Mouse (Mus musculus) layer of hippocampus, postnatal 36 days (tissue): ENCODE data around the gene Efemp2. TPM values are rescaled to one million over a fixed set of nuclear protein-coding genes. Genes with fewer than 3 reads are reported as not detected.

Source experiments
- DNase-seq, 2 experiments: peaks; one replicate each; pipeline ENCODE4 v3.0.0; 2022
- total RNA-seq, 2 experiments: library from RNA; stranded (reverse); gene quantifications; 2 replicates each; pipeline ENCODE4 v1.2.3; 2021

Efemp2 gene
- total RNA-seq, 2 experiments from 2014 or later = 10.9 to 12.4 TPM

GRCm38 (mm10) chr19:5503687-5504086, 29.9 kb downstream of the Efemp2 start, which contains the start of gene 1700020D05Rik:
Gene 1700020D05Rik (minus strand): TSS chr19:5503787.
- no peak for DNase-seq

GRCm38 (mm10) chr19:5510031-5511026, 36.6 kb downstream of the Efemp2 start, which contains the start of gene Snx32:
Gene Snx32 (minus strand): TSS chr19:5510538.
- peak; percentile 97 to 98 for DNase-seq

- DNase-seq = no peak
These were observed 37.4 kb downstream of the Efemp2 start for GRCm38 (mm10) chr19:5511074-5511632.

GRCm38 (mm10) chr19:5512091-5513004, 38.6 kb downstream of the Efemp2 start:
- DNase-seq = no peak

GRCm38 (mm10) chr19:5513005-5513349, 39.2 kb downstream of the Efemp2 start:
- DNase-seq = no peak

- DNase-seq = no peak
These were observed 42.4 kb downstream of the Efemp2 start for GRCm38 (mm10) chr19:5515840-5516777.

- DNase-seq = no peak
These were observed 43.3 kb downstream of the Efemp2 start for GRCm38 (mm10) chr19:5516906-5517505.

- DNase-seq = no peak
These were observed 45.0 kb downstream of the Efemp2 start for GRCm38 (mm10) chr19:5518721-5519120.

- no peak for DNase-seq
These were observed 51.5 kb downstream of the Efemp2 start for GRCm38 (mm10) chr19:5525204-5525603.

GRCm38 (mm10) chr19:5529325-5530137, 55.8 kb downstream of the Efemp2 start:
- DNase-seq = peak; percentile 89 to 90

GRCm38 (mm10) chr19:5530138-5530524, 56.4 kb downstream of the Efemp2 start:
- no peak for DNase-seq

Other genes with a start within 250 kb of the Efemp2 start
- gene Pacs1, start 200.8 kb upstream of the Efemp2 start, total RNA-seq = 10 to 100 TPM; 52.5 to 55.0 TPM
- gene Sf3b2, start 178.5 kb upstream of the Efemp2 start, total RNA-seq = 100 to 1,000 TPM; 204 to 205 TPM
- 100 to 1,000 TPM; 110 TPM for gene Gal3st3, start 175.6 kb upstream of the Efemp2 start, total RNA-seq
- not detected for gene Catsper1, start 138.2 kb upstream of the Efemp2 start, total RNA-seq
- gene Cst6, start 124.4 kb upstream of the Efemp2 start, total RNA-seq = 1 to 10 TPM; 7.3 to 7.7 TPM
- gene Eif1ad, start 107.2 kb upstream of the Efemp2 start, total RNA-seq = 10 to 100 TPM; 20.6 to 21.3 TPM
- gene Banf1, start 106.8 kb upstream of the Efemp2 start, total RNA-seq = 10 to 100 TPM; 80.9 to 90.9 TPM
- gene Sart1, start 85.3 kb upstream of the Efemp2 start, total RNA-seq = 100 to 1,000 TPM in 1 of 2 experiments, 10 to 100 TPM in 1; 97.9 to 104 TPM
- gene Tsga10ip, start 71.4 kb upstream of the Efemp2 start, total RNA-seq = not detected
- 100 to 1,000 TPM; 291 to 298 TPM for gene Drap1, start 49.0 kb upstream of the Efemp2 start, total RNA-seq
- gene AI837181, start 48.8 kb upstream of the Efemp2 start, total RNA-seq = 10 to 100 TPM; 66.4 to 69.8 TPM
- not detected for gene Fosl1, start 26.4 kb upstream of the Efemp2 start, total RNA-seq
- gene Ccdc85b, start 16.1 kb upstream of the Efemp2 start, total RNA-seq = 10 to 100 TPM; 34.8 to 38.3 TPM
- 10 to 100 TPM; 85.5 to 86.3 TPM for gene Fibp, start 13.3 kb upstream of the Efemp2 start, total RNA-seq
- not detected for gene Ctsw, start 5.4 kb upstream of the Efemp2 start, total RNA-seq
- gene Mus81, start 14.4 kb downstream of the Efemp2 start, total RNA-seq = 10 to 100 TPM; 37.6 to 39.3 TPM
- gene Cfl1, start 16.5 kb downstream of the Efemp2 start, total RNA-seq = 1,000 to 10,000 TPM; 1,234 to 1,394 TPM
- gene 1700020D05Rik, start 29.8 kb downstream of the Efemp2 start, total RNA-seq = 1 to 10 TPM; 5.4 to 8.8 TPM
- 10 to 100 TPM; 80.5 to 83.5 TPM for gene Snx32, start 36.6 kb downstream of the Efemp2 start, total RNA-seq
- gene Ovol1, start 86.7 kb downstream of the Efemp2 start, total RNA-seq = not detected
- gene Ap5b1, start 94.1 kb downstream of the Efemp2 start, total RNA-seq = 1 to 10 TPM; 5.8 to 7.0 TPM
- 10 to 100 TPM; 80.2 to 88.0 TPM for gene Rnaseh2c, start 127.9 kb downstream of the Efemp2 start, total RNA-seq
- 10 to 100 TPM; 80.1 to 91.1 TPM for gene Kat5, start 136.3 kb downstream of the Efemp2 start, total RNA-seq
- 10 to 100 TPM; 17.2 to 17.7 TPM for gene Rela, start 163.5 kb downstream of the Efemp2 start, total RNA-seq
- 10 to 100 TPM; 16.6 to 18.0 TPM for gene Sipa1, start 189.8 kb downstream of the Efemp2 start, total RNA-seq
- 10 to 100 TPM; 17.8 to 18.6 TPM for gene Map3k11, start 214.8 kb downstream of the Efemp2 start, total RNA-seq
- gene Pcnx3, start 215.0 kb downstream of the Efemp2 start, total RNA-seq = 10 to 100 TPM; 61.9 to 68.5 TPM
- gene Kcnk7, start 230.4 kb downstream of the Efemp2 start, total RNA-seq = not detected